Mouse (Mus musculus) brain, embryonic 14.5 days (tissue): ENCODE data around the gene Runx1.

Source experiments
- CTCF ChIP-seq: fragments of 200-500 bp; IDR thresholded peaks from 2 replicates; pipeline ENCODE4 v1.5.1; 2012; ENCODE audit warnings: inconsistent platforms, mild to moderate bottlenecking, moderate library complexity, borderline replicate concordance; ENCODE audit not compliant: insufficient read depth, insufficient read length; ENCODE audit errors: extremely low read depth
- POLR2A ChIP-seq: fragments of 200-500 bp; IDR thresholded peaks from 2 replicates; pipeline ENCODE4 v1.6.1; 2012; ENCODE audit warnings: mild to moderate bottlenecking, inconsistent platforms, borderline replicate concordance; ENCODE audit not compliant: poor library complexity, insufficient read depth, insufficient read length, severe bottlenecking; ENCODE audit errors: extremely low read depth

GRCm38 (mm10) chr16:92867261-92867935 is 41.4 kb upstream of the Runx1 start:
- TF ChIP-seq CTCF (no peak), POLR2A (no peak)
